Comparison of ENCODE assay signal across 25 mouse cellular contexts in genomic region chr4:129055562-129055961, GRCm38 (mm10). TPM values are rescaled to one million over a fixed set of nuclear protein-coding genes. Genes with fewer than 3 reads are reported as not detected.
"Had no signal": no experiment of that assay in that cellular context is flagged by ENCODE, and none has a peak within 500 bp of the region (broad histone marks: within the 10 kb centered on the region; RNA-seq: fewer than 3 reads in every experiment).

No protein-coding gene starts in this region.

- H3K36me3 ChIP-seq: intestine, embryonic 15.5 days; kidney, embryonic 15.5 days; limb, embryonic 10.5 days; limb, embryonic 13.5 days; liver, embryonic 12.5 days; liver, embryonic 15.5 days; lung, embryonic 15.5 days; midbrain, embryonic 12.5 days; midbrain, embryonic 15.5 days had no signal

- H3K27ac ChIP-seq: intestine, embryonic 15.5 days; kidney, embryonic 15.5 days; limb, embryonic 10.5 days; limb, embryonic 13.5 days; liver, embryonic 12.5 days; liver, embryonic 15.5 days; macrophage; midbrain, embryonic 12.5 days; midbrain, embryonic 15.5 days had no signal

- H3K9me3 ChIP-seq: intestine, embryonic 15.5 days; kidney, embryonic 15.5 days; limb, embryonic 10.5 days; limb, embryonic 13.5 days; liver, embryonic 12.5 days; liver, embryonic 15.5 days; lung, embryonic 15.5 days; midbrain, embryonic 12.5 days; midbrain, embryonic 15.5 days had no signal

- ATAC-seq: intestine, embryonic 15.5 days; liver, embryonic 12.5 days; midbrain, embryonic 15.5 days had no signal

- H3K4me2 ChIP-seq: intestine, embryonic 15.5 days; kidney, embryonic 15.5 days; limb, embryonic 13.5 days; liver, embryonic 12.5 days; liver, embryonic 15.5 days; lung, embryonic 15.5 days; midbrain, embryonic 12.5 days; midbrain, embryonic 15.5 days had no signal

- DNase-seq: kidney, adult 11 months; kidney, adult 8-10 months; kidney, postnatal 10 days; kidney, postnatal 36 days; layer of hippocampus, adult 9-11 months; liver; lung, postnatal 14 days; thymus, postnatal 25 days had no signal

- H3K4me3 ChIP-seq: intestine, embryonic 15.5 days; kidney, embryonic 15.5 days; limb, embryonic 10.5 days; limb, embryonic 13.5 days; liver, embryonic 12.5 days; liver, embryonic 15.5 days; lung, embryonic 15.5 days; midbrain, embryonic 12.5 days; midbrain, embryonic 15.5 days had no signal

- H3K27me3 ChIP-seq: intestine, embryonic 15.5 days; midbrain, embryonic 15.5 days had no signal

- H3K9ac ChIP-seq: intestine, embryonic 15.5 days; kidney, embryonic 15.5 days; limb, embryonic 13.5 days; liver, embryonic 12.5 days; liver, embryonic 15.5 days; lung, embryonic 15.5 days; midbrain, embryonic 12.5 days; midbrain, embryonic 15.5 days had no signal

RNA-seq across cellular contexts. Expression of gene Tmem54, which starts 49.8 kb away (rescaled TPM):
- total RNA-seq: layer of hippocampus, adult 18-20 months; layer of hippocampus, postnatal 25 days; left cerebral cortex, adult 18-20 months; left cerebral cortex, postnatal 25 days; megakaryocyte, adult 5-6 weeks; monocyte, adult 5-6 weeks had no signal
- polyA plus RNA-seq: macrophage; midbrain, embryonic 15.5 days; neural tube, embryonic 14.5 days had no signal
